Mouse (Mus musculus): ENCODE measurements at regions not wholly inside any gene's neighbourhood (a gene's known extent, or its start where the extent isn't known, plus 50 kb on each side); places are given as distances from the start of the nearest gene placed in this dataset.

- DNase-seq (ENCODE audit: inconsistent age in 2 of 2, low spot score in 1 of 2) = no peak
These were observed 445.1 kb upstream of the Smim15 start for GRCm38 (mm10) chr13:107599094-107599644.

- DNase-seq (ENCODE audit: inconsistent age in 2 of 2, low spot score in 1 of 2) = no peak
These were observed 445.9 kb upstream of the Smim15 start for GRCm38 (mm10) chr13:107598391-107598790.

GRCm38 (mm10) chr13:107597217-107597616 lies 447.0 kb upstream of the Smim15 start:
- DNase-seq (ENCODE audit: inconsistent age in 2 of 2, low spot score in 1 of 2) = no peak

DNA sequence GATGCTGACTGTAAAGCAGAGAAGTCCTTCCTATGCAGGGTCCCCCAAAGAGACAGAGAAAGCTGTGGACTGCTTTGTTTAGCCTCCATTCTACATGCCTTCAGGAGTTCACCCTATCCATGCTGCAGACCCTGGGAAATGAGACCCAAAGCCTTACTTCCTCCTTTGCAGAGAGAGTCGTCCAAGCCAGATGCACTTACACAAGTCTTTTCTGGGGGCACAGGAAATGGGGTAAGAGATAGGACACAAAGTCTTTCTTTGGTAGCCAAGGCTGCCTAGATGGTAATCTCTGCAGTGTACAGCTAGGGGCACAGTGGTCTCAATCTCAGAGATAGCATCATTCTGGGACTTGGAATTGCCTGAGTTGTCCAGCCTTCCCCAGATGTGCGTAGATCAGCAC lies 448.1 kb upstream of the Smim15 start:
- no peak for DNase-seq (ENCODE audit: inconsistent age in 2 of 2, low spot score in 1 of 2)

GRCm38 (mm10) chr13:107588399-107589002 lies 455.7 kb upstream of the Smim15 start:
- DNase-seq (ENCODE audit: inconsistent age in 2 of 2, low spot score in 1 of 2) = no peak

DNA sequence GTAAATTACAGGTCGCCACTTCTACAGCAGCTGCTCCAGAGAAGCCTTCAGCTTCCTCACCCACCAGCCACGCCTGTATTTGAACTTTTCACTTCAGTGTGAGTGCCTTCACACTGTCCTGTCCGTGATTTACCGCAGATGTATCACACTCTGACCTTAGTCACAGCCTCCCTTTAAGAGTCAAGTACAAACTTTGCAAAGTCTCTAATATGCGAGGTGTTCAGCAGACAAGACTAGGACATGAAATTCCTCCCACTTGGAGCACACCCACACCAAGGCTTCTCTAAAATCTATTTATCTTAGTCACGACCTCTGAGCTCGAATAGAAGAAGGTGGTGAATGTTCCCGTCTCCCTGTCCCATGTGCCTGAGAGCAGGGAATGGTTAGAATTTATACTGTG lies 456.6 kb upstream of the Smim15 start:
- no peak for DNase-seq (ENCODE audit: inconsistent age in 2 of 2, low spot score in 1 of 2)

GRCm38 (mm10) chr13:107585936-107586335 lies 458.3 kb upstream of the Smim15 start:
- DNase-seq (ENCODE audit: inconsistent age in 2 of 2, low spot score in 1 of 2) = no peak

DNA sequence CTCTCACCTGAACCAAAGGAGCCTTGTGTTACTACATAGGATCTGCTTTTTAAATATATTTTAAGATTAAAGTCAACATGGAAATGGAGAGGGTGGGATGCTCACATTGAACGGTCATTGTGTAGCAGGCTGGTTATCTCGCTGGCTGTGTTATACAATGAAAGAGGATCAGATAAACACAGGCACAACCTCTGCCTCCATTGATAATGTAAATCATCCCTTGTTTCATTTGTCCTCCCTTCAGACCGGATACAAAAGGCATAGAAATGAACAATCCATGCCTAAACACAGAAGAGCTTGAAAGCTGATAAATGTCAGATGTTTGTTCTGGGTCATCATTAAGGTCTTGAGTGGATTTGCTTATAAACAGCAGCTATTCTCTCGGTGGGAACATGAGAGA lies 458.9 kb upstream of the Smim15 start:
- DNase-seq (ENCODE audit: inconsistent age in 2 of 2, low spot score in 1 of 2) = no peak

- no peak for DNase-seq (ENCODE audit: inconsistent age in 2 of 2, low spot score in 1 of 2)
These were observed 465.3 kb upstream of the Smim15 start for GRCm38 (mm10) chr13:107578968-107579367.

DNA sequence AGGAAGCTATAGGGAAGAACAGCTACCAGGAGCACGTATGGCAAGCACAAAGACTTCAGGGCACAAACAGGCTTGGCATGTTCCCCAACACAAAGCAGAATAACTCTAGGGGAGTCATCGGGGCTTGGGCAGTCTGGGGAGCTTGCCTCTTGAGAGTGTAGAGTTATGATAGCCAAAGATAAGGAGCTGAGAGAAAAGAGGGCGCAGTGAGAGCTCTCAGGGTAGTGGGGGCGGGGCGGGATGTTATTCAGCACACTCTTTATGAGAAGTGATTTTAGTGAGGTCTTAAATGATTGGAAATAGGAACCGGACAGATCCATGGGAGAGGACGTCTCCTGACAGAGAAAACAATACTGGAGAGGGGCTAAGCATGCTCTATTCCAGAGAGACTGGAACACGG lies 466.4 kb upstream of the Smim15 start:
- no peak for DNase-seq (ENCODE audit: inconsistent age in 2 of 2, low spot score in 1 of 2)

- no peak for DNase-seq (ENCODE audit: inconsistent age in 2 of 2, low spot score in 1 of 2)
These were observed 467.0 kb upstream of the Smim15 start for GRCm38 (mm10) chr13:107577272-107577671.

DNA sequence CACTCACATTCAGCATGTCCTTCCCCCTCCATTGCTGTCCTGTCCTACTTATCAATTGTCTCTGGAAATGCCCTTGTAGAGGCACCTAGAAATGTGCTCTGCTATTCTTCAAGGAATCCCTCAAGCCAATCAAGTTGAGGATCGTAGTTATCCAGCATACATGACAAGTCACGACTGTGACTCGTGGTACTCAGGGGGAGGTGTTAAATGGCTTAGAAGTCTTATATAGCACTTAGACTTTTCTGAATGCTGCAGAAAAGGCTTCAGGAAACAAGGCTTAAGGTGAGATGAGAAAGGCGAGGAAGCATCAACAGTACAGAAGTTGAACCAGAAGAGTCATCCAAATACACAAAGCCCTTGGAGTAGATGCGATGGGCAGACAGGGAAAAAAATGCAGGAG lies 467.5 kb upstream of the Smim15 start:
- DNase-seq (ENCODE audit: inconsistent age in 2 of 2, low spot score in 1 of 2) = no peak

DNA sequence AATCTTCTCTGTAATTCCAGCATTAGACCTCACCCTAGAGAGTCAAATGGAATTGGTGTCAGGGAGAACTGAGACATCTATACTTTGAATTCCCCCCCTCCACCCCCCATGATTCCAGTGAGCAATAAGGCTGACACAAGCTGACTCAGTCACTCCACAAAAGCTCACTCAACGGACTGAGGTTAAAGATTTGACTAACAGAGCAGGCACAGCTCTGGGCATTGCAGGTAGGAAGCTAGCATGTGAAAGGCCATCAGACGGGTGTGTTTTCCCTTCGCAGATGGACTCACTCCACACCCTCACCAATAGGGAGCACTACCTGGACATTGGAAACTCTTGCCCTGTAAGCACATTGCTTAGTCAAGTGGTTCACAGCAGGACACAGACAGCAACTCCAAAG lies 469.2 kb upstream of the Smim15 start:
- peak in 1 of 2 experiments; percentile 47 for DNase-seq (ENCODE audit: inconsistent age in 2 of 2, low spot score in 1 of 2)

DNA sequence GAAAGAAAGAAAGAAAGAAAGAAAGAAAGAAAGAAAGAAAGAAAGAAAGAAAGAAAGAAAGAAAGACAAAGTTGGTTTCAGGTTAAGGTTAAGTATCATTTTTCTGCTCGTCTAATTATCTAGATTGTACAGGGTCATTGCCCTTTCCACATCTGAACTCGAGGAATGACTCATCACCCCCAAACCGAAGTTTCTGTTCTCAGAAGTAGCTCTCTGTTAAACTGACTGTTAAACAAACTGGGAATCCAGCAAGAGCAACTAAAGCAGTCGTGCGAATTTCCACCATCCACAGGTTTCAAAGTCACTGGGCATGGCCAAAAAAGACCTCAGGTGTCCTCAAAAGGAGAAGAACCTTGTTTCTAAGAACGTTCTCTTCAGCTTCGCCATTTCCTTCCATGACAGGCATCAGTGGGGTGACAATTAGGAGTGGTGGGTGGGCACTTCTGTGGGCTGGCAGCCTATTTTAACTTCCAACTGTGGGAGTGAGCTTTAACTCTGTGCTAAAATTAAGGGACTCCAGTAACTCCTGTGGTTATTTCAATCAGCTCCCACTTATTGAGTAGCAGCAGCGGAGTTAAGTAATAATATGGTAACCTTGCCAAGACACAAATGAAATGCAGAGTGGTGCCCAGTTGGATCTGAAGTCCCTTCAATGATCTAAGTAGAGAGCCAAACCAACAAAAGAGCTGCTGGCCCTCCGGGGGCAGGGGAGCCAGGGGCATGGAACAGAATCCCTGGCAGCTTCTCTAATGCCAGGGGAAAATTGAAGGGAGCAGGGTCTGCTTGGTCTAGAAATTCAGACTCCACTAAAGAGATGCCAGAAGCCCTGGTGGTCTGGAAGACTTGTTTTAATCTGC lies 470.5 kb upstream of the Smim15 start:
- peak; percentile 17 to 70 for DNase-seq (ENCODE audit: inconsistent age in 2 of 2, low spot score in 1 of 2)

GRCm38 (mm10) chr13:107571539-107571938 lies 472.7 kb upstream of the Smim15 start:
- DNase-seq (ENCODE audit: inconsistent age in 2 of 2, low spot score in 1 of 2) = no peak

DNA sequence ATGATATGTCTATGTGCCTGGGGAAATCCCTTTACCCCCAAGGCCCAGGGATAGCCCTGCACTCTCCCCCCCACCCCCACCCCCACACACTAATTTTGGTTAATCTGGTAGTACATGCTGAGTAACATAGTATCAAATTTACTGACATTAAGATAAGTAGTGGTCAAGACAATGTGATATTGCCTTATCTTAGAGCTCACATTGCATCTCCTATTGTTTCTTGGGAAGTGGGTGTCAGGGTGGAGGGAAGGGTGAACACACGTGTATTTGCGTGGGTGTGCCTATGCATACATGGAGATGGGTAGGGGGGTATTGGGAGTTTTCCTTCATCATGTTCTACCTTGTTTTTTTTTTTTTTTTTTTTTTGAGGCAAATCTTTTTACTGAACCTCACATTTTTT lies 474.8 kb upstream of the Smim15 start:
- no peak for DNase-seq (ENCODE audit: inconsistent age in 2 of 2, low spot score in 1 of 2)

- DNase-seq (ENCODE audit: inconsistent age in 2 of 2, low spot score in 1 of 2) = peak in 1 of 2 experiments; percentile 53
These were observed 475.5 kb upstream of the Smim15 start for GRCm38 (mm10) chr13:107568701-107569121.

GRCm38 (mm10) chr13:107562463-107562862 lies 481.8 kb upstream of the Smim15 start:
- no peak for DNase-seq (ENCODE audit: inconsistent age in 2 of 2, low spot score in 1 of 2)

- DNase-seq (ENCODE audit: inconsistent age in 2 of 2, low spot score in 1 of 2) = peak in 1 of 2 experiments; percentile 70
These were observed 482.7 kb upstream of the Smim15 start for GRCm38 (mm10) chr13:107561529-107561928.

- DNase-seq (ENCODE audit: inconsistent age in 2 of 2, low spot score in 1 of 2) = no peak
These were observed 488.3 kb upstream of the Smim15 start for GRCm38 (mm10) chr13:107555958-107556357.

DNA sequence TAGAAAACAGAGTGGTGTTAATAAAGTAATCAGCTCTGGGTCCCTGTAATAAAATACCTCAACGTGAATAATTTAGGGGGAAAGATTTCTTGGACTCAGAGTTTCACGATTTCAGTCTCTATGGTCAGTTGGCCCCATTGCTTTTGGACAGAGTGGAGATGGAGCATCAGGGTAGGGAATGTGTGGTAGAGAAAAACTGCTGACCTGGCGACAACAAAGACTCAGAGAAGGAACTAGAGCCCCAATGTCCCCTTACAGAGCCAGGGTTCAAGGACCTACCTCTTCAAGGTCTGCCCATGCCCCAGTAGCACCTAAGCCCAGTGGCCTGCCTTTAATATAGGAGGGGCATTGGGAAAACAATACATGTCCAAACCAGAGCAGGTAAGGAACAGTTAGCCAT lies 490.2 kb upstream of the Smim15 start:
- no peak for DNase-seq (ENCODE audit: inconsistent age in 2 of 2, low spot score in 1 of 2)

DNA sequence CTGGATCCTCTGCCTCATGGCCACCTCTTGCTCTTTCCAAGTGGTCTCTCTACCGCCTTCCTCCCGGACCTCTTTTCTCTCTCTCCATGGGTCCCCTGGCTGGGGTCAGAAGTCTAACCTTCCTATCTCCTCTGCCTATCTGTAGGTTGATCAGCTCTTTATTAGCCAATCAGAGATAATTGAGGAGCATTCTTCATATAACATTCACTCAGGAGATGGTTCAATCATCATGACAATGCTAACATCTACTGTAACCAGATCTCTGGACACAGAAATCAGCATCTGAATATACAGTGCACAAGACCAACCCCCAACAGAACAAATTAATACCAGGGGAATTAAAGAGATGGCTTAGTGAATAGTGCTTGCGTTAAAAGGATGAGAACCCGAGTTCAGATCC lies 492.1 kb upstream of the Smim15 start:
- no peak for DNase-seq (ENCODE audit: inconsistent age in 2 of 2, low spot score in 1 of 2)

All from adrenal gland, adult (tissue).